Mouse (Mus musculus): ENCODE data around the gene Heatr9. TPM values are rescaled to one million over a fixed set of nuclear protein-coding genes. Genes with fewer than 3 reads are reported as not detected.

Gene Heatr9
- polyA plus RNA-seq, 1 experiment, result 10.8 TPM

DNA sequence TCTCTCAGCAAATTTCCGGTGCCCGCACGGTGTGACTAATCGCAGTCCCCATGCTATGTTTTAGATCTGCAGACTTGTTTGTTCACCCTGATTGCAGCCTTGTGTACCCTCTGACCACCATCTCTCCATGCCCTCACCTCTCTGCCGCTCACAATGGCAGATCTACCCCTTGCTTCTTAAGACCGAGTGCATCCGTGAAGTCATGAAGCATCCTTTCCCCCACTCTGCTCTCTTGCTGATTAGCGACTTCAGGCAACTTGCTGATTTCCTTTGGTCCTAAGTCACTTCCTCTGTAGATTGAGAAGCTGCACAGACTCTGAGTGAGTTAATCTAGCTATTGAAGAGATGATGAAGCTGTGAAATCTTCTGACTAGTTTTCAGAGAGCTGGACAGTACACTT lies 12.2 kb upstream of the Heatr9 start:
- H3K27me3 ChIP-seq (ENCODE audit: control insufficient read depth, insufficient read depth, low read length), result no peaks in the 10 kb centered on the region
- no peak overlapping the region for H3K27ac ChIP-seq (ENCODE audit: control insufficient read depth, insufficient read depth, low read depth, low read length)
- H3K4me3 ChIP-seq (ENCODE audit: control insufficient read depth, low read depth, low read length), result no peak overlapping the region
- TF ChIP-seq CTCF (IDR thresholded peaks at IDR 0.05; ENCODE audit: control insufficient read depth, insufficient read depth, insufficient replicate concordance, low read depth, low read length), result no peak
- no peak for TF ChIP-seq POLR2A (IDR thresholded peaks at IDR 0.05; ENCODE audit: control insufficient read depth, low read depth, low read length)
- H3K4me1 ChIP-seq (ENCODE audit: control insufficient read depth, insufficient read depth, low read length), result no peaks in the 10 kb centered on the region; the same call in 1 of the 2 replicates
- H3K36me3 ChIP-seq (ENCODE audit: control insufficient read depth, insufficient read depth, low read length), result no peaks in the 10 kb centered on the region; the same call in 1 of the 2 replicates

DNA sequence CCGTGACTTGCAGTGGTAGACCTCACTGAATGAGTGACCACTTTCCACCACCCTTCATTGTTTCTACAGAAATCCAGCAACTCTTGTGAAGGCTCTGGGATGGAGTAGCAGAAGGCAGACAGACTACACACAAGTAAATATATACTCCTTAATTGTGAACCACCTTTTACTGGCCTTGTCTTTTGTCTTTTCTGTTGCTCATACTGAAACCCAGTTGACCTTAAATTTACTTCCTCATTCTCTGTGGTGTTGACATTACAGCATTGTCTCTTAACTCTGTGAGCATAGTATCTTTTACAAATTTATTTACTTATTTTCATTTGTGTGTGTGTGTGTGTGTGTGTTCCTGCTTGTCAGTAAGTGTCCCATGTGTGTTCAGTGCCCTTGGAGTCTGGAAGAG lies 11.2 kb upstream of the Heatr9 start:
- Histone ChIP-seq H3K27ac (ENCODE audit: control insufficient read depth, insufficient read depth, low read depth, low read length) (no peak overlapping the region), H3K36me3 (ENCODE audit: control insufficient read depth, insufficient read depth, low read length) (no peaks in the 10 kb centered on the region; the same call in 1 of the 2 replicates), H3K4me3 (ENCODE audit: control insufficient read depth, low read depth, low read length) (no peak overlapping the region), H3K27me3 (ENCODE audit: control insufficient read depth, insufficient read depth, low read length) (no peaks in the 10 kb centered on the region), H3K4me1 (ENCODE audit: control insufficient read depth, insufficient read depth, low read length) (no peaks in the 10 kb centered on the region; the same call in 1 of the 2 replicates)
- TF ChIP-seq POLR2A (IDR thresholded peaks at IDR 0.05; ENCODE audit: control insufficient read depth, low read depth, low read length) (no peak), CTCF (IDR thresholded peaks at IDR 0.05; ENCODE audit: control insufficient read depth, insufficient read depth, insufficient replicate concordance, low read depth, low read length) (no peak)

DNA sequence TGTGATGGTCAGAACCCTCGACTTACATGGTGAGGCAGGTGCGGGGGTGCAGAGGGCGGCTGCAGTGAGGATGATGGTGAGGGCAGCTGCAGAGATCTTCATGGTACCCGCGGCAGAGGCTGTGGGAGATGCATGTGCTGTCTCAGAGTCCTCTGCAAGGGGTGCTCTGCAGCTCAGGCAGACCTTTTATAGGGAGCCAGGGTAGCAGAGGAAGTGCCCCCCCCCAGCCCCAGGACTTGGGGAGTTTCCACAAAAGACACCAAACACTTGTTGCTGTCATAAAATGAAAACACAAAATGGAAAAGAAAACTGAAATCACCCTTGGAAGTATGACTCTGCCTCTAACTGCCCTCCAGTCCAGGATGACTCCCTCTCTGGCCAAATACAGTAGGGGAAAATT lies 8.4 kb upstream of the Heatr9 start, which contains the start of gene Ccl5:
TSS of gene Ccl5 (minus strand) at position 159 of the 400 bp plus-strand sequence.
- H3K36me3 ChIP-seq (ENCODE audit: control insufficient read depth, insufficient read depth, low read length), result no peaks in the 10 kb centered on the region; the same call in 1 of the 2 replicates
- H3K4me3 ChIP-seq (ENCODE audit: control insufficient read depth, low read depth, low read length), result no peak within 1 kb of the TSS
- H3K27me3 ChIP-seq (ENCODE audit: control insufficient read depth, insufficient read depth, low read length), result no peaks in the 10 kb centered on the region
- TF ChIP-seq POLR2A (IDR thresholded peaks at IDR 0.05; ENCODE audit: control insufficient read depth, low read depth, low read length) (no peak), CTCF (IDR thresholded peaks at IDR 0.05; ENCODE audit: control insufficient read depth, insufficient read depth, insufficient replicate concordance, low read depth, low read length) (no peak)
- H3K27ac ChIP-seq (ENCODE audit: control insufficient read depth, insufficient read depth, low read depth, low read length), result no peak within 1 kb of the TSS
- no peaks in the 10 kb centered on the region; the same call in 1 of the 2 replicates for H3K4me1 ChIP-seq (ENCODE audit: control insufficient read depth, insufficient read depth, low read length)

DNA sequence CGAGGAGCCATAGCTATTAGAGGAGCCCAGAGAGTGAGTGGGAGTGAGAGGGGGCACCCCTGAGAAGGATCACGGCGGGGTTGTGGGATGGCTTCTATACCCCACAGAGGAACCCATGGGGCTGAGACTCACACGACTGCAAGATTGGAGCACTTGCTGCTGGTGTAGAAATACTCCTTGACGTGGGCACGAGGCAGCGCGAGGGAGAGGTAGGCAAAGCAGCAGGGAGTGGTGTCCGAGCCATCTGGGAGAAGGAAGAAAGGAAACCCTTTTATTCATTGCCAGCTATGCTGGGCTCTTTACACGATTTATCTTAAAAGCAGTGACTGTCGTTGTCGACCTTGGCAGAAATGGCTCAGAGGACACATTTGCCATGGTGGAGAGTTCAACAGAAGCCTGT lies 7.0 kb upstream of the Heatr9 start:
- no peaks in the 10 kb centered on the region; the same call in 1 of the 2 replicates for H3K36me3 ChIP-seq (ENCODE audit: control insufficient read depth, insufficient read depth, low read length)
- no peaks in the 10 kb centered on the region for H3K27me3 ChIP-seq (ENCODE audit: control insufficient read depth, insufficient read depth, low read length)
- H3K4me3 ChIP-seq (ENCODE audit: control insufficient read depth, low read depth, low read length), result no peak overlapping the region
- no peaks in the 10 kb centered on the region; the same call in 1 of the 2 replicates for H3K4me1 ChIP-seq (ENCODE audit: control insufficient read depth, insufficient read depth, low read length)
- H3K27ac ChIP-seq (ENCODE audit: control insufficient read depth, insufficient read depth, low read depth, low read length), result no peak overlapping the region
- TF ChIP-seq CTCF (IDR thresholded peaks at IDR 0.05; ENCODE audit: control insufficient read depth, insufficient read depth, insufficient replicate concordance, low read depth, low read length) (no peak), POLR2A (IDR thresholded peaks at IDR 0.05; ENCODE audit: control insufficient read depth, low read depth, low read length) (no peak)

DNA sequence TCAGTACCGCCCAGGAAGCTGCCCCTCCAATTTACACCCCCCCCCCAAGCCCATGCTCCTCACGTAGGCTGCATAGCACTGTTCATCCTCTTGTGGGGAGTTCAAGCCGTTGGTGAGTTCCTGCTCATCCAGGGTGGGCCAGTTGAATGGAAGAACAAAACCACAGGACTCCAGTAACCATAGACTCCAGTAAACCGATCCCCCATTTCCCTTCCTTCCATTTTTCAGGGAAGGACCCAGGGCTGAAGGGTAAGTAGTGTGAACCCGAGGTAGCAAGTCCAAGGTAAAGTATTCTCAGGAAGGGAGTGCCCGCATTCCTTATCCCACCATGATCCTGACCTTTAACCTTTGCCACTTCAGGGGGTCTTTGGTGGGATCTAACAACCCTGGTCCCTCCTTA lies 3.6 kb downstream of the Heatr9 start:
- H3K27ac ChIP-seq (ENCODE audit: control insufficient read depth, insufficient read depth, low read depth, low read length), result no peak overlapping the region
- no peaks in the 10 kb centered on the region for H3K27me3 ChIP-seq (ENCODE audit: control insufficient read depth, insufficient read depth, low read length)
- no peak for TF ChIP-seq CTCF (IDR thresholded peaks at IDR 0.05; ENCODE audit: control insufficient read depth, insufficient read depth, insufficient replicate concordance, low read depth, low read length)
- no peak for TF ChIP-seq POLR2A (IDR thresholded peaks at IDR 0.05; ENCODE audit: control insufficient read depth, low read depth, low read length)
- no peak overlapping the region for H3K4me3 ChIP-seq (ENCODE audit: control insufficient read depth, low read depth, low read length)
- no peaks in the 10 kb centered on the region; the same call in 1 of the 2 replicates for H3K36me3 ChIP-seq (ENCODE audit: control insufficient read depth, insufficient read depth, low read length)
- H3K4me1 ChIP-seq (ENCODE audit: control insufficient read depth, insufficient read depth, low read length), result no peaks in the 10 kb centered on the region

DNA sequence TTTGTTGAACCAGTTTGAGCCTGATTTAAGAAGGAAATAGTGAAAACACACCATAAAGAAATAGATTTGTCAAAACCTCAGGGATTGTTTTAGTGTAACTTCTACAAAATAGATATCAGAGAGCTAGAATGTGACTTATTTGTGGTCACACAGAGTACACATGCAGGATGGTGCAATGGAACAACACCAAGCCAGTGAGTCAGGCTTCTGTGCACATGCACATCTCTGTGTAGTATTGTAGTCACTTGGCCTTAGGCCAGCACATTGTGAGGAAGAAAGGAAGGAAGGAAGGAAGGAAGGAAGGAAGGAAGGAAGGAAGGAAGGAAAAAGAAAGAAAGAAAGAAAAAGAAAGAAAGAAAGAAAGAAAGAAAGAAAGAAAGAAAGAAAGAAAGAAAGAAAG lies 4.8 kb downstream of the Heatr9 start:
- TF ChIP-seq CTCF (IDR thresholded peaks at IDR 0.05; ENCODE audit: control insufficient read depth, insufficient read depth, insufficient replicate concordance, low read depth, low read length) (no peak), POLR2A (IDR thresholded peaks at IDR 0.05; ENCODE audit: control insufficient read depth, low read depth, low read length) (no peak)
- H3K27me3 ChIP-seq (ENCODE audit: control insufficient read depth, insufficient read depth, low read length), result no peaks in the 10 kb centered on the region
- no peaks in the 10 kb centered on the region for H3K36me3 ChIP-seq (ENCODE audit: control insufficient read depth, insufficient read depth, low read length)
- no peak overlapping the region for H3K27ac ChIP-seq (ENCODE audit: control insufficient read depth, insufficient read depth, low read depth, low read length)
- H3K4me3 ChIP-seq (ENCODE audit: control insufficient read depth, low read depth, low read length), result no peak overlapping the region
- no peaks in the 10 kb centered on the region for H3K4me1 ChIP-seq (ENCODE audit: control insufficient read depth, insufficient read depth, low read length)

DNA sequence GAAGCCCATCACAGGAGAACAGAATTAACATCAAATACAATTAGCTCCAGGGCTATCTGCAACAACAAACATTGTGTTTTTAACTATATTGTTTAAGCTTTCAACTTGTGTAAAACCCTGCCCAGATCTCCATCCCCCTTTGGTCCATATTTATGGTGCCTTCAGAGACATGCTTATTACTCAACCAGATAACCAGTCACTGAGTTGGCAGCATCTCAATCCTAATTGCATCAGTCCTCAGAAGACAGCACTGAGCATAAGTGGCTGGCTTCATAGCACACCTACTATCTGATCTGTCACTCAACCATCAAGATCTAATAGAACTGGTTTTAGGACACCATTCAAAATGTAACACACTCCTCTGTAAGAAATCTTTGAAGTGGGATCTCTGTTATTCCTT lies 12.5 kb downstream of the Heatr9 start:
- Histone ChIP-seq H3K4me3 (ENCODE audit: control insufficient read depth, low read depth, low read length) (no peak overlapping the region), H3K36me3 (ENCODE audit: control insufficient read depth, insufficient read depth, low read length) (no peaks in the 10 kb centered on the region), H3K4me1 (ENCODE audit: control insufficient read depth, insufficient read depth, low read length) (no peaks in the 10 kb centered on the region), H3K27me3 (ENCODE audit: control insufficient read depth, insufficient read depth, low read length) (no peaks in the 10 kb centered on the region), H3K27ac (ENCODE audit: control insufficient read depth, insufficient read depth, low read depth, low read length) (no peak overlapping the region)
- TF ChIP-seq CTCF (IDR thresholded peaks at IDR 0.05; ENCODE audit: control insufficient read depth, insufficient read depth, insufficient replicate concordance, low read depth, low read length) (no peak), POLR2A (IDR thresholded peaks at IDR 0.05; ENCODE audit: control insufficient read depth, low read depth, low read length) (no peak)

DNA sequence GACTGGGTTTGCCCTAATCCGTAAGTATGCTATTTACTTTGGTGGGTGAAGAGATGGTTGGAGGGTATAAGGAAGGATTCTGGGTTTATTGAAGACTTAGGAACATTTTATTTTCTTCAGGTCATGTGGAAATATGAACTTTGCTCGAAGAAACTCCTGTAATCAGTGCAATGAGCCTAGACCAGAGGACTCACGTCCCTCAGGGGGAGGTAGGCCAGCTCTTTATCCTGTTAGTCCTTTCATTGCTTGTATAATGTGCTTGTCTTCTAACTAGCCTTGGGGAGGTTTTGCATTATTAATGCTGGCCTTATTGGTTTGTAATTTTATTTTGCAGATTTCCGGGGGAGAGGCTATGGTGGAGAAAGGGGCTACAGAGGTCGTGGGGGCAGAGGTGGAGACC lies 17.7 kb downstream of the Heatr9 start:
- H3K27me3 ChIP-seq (ENCODE audit: control insufficient read depth, insufficient read depth, low read length), result no peaks in the 10 kb centered on the region
- H3K4me1 ChIP-seq (ENCODE audit: control insufficient read depth, insufficient read depth, low read length), result no peaks in the 10 kb centered on the region
- no peaks in the 10 kb centered on the region for H3K36me3 ChIP-seq (ENCODE audit: control insufficient read depth, insufficient read depth, low read length)
- H3K27ac ChIP-seq (ENCODE audit: control insufficient read depth, insufficient read depth, low read depth, low read length), result no peak overlapping the region
- TF ChIP-seq POLR2A (IDR thresholded peaks at IDR 0.05; ENCODE audit: control insufficient read depth, low read depth, low read length) (no peak), CTCF (IDR thresholded peaks at IDR 0.05; ENCODE audit: control insufficient read depth, insufficient read depth, insufficient replicate concordance, low read depth, low read length) (no peak)
- no peak overlapping the region for H3K4me3 ChIP-seq (ENCODE audit: control insufficient read depth, low read depth, low read length)
